Mouse (Mus musculus) CD4-positive, CD25-positive, alpha-beta regulatory T cell, adult 2 months (primary cell): ENCODE measurements around the gene Syndig1.

ENCODE experiments used
- DNase-seq: peaks from one replicate; pipeline ENCODE4 v3.0.0-alpha.2; 2012; ENCODE audit warnings: low read depth, low spot score

Syndig1 gene

DNA sequence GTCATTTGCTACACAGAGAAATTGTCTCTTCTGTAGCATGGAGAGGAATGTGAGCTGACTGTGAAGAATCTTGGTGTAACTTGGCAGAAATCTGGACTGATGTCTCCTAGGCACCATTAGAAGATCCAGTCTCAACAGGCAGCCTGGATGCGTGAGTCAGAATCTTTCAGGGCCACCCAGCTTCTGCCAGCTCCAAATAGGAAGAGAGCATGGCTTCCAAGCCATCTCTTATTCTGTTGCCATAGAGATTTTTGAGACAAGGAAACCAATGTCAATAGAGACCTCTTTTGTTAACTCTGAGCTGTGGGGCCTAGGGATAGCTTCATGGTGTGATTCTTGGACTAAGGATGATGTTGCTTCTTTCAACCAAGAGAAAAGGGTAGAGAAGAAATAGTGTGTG is 151.4 kb downstream of the Syndig1 start:
- DNase-seq, result no peak

DNA sequence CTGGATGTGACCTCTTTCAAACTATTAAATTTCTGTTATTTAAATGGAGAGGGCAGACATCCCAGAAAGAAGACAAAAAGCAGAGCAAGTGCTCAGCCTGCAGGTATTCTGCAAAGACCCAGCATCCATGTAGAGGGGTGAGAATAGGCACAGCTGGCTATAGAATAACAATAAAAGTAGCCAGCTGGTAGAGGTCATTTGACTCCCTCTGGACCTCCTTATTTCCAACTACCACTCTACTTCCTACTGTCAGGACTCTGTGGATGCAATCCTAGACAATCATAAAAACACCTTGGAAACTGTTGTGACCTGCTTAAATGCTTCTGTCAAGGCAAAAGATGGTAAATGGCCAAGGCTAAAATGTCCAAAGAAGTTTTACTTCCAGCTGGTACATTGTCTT is 153.5 kb downstream of the Syndig1 start:
- DNase-seq, result no peak

DNA sequence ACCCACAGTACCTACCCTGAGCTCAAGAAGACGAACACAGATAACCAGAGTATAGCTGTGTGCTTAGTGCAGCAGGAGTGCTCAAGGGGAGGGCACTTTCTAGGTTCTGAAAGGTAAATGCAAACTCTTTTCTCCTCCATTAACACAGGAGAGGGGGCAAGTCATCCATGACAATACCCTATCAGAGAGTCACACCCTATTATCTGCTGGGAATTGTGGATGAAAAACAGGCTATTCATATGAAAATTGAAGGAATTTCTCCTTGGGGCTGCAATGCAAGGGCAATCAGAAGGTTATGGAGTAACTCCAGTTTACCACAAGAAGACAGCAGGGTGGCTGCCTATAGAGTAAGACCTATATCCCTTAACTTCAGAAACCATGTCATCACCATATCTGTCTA is 154.1 kb downstream of the Syndig1 start:
- DNase-seq, result no peak

DNA sequence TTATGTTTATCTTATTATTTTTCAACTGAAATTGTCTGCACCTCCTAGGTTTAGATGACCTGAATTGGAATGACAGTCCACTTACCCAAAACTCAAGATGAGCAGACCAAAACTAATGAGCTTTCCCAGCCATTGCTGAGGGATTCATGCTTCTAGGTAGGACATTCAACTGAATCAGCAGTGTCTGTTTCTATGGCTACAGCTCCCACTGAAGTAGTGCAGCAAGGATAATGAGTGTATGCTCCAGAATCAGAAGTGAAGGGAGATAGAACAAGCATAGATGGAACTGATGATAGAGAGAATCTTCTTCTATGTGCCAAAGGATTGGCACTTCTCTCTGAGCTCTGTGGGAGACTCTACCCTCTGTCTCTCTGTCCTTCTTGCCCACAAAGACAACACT is 158.6 kb downstream of the Syndig1 start:
- DNase-seq, result no peak

DNA sequence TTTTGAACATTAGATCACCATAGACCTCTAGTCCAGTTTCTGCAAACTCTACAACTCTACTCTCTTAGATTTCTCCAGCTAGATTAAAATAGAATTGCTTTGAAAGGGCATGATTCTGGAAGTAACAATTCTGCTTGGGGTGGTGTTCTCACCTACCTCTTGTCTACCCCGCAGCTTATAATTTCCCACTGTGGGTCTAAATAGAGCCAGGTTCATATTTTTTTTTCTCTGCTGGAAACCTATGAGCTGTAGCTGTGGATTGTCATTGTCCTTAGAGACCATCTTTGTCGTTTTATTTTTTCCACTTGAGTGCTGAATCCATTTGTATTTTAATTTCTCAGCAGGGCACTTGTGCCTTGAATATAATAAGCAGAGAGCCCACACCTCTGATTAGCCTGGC is 162.5 kb downstream of the Syndig1 start:
- DNase-seq, result no peak

DNA sequence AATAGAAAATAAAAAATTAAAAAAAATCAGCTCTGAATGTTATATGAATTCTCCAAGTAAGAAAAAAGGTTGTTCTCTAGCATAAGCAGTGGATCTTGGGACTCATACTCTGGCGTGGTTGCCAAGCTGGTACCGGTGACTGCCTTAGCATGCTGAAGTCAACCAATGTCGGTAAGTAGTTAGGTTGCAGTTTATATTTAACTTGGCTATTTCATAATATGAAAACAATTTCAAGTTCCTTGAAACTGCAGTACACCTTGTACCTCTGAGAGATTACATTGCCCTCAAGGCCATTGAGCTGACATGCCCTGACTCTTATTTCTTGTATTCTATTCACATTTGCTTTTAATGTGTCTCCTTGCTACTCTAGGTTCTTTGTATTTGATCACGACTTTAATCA is 163.9 kb downstream of the Syndig1 start:
- no peak for DNase-seq

DNA sequence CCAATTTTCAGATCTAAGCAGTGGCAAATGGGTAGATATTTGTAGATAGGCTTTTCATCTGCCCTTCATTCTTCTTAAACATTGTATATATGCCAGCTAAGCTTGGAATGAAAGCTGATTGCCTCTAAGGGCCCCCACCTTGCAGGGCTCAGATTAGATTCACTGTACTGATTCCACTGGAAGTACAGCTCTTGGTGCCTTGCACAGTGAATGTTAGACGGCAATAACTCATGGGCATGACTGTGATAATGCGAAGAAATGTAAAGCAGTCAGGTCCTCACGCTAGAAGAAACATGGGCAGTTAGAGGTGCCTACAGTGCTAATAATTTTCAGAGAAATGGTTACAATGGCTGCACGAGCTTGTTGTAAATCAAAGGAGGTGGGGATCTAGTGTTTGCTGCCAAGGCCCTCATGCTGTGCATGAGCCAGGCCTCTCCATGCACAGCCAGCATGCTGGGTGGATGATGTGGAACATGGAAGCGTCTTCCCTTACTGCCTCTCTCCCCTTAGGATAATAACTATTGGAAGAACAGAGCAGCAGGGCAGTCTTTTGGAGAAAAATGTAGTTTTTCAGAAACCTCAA is 167.5 kb downstream of the Syndig1 start:
- DNase-seq, result no peak

DNA sequence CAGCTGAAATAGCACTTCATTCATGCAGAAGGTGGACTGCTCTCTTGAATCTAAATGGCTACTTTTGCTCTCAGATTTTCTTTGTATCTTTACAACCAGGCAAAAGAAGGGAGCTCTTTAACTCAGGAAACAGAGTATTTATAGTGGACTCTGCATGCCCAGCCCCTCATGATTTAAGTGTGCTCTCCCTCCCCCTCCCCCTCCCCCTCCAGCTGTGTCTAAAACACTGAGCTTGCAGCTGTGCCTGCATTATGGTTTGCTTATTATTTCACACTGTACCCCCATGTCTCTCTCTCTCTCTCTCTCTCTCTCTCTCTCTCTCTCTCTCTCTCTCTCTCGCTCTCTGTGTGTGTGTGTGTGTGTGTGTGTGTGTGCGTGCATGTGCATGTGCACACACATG is 168.6 kb downstream of the Syndig1 start:
- no peak for DNase-seq

DNA sequence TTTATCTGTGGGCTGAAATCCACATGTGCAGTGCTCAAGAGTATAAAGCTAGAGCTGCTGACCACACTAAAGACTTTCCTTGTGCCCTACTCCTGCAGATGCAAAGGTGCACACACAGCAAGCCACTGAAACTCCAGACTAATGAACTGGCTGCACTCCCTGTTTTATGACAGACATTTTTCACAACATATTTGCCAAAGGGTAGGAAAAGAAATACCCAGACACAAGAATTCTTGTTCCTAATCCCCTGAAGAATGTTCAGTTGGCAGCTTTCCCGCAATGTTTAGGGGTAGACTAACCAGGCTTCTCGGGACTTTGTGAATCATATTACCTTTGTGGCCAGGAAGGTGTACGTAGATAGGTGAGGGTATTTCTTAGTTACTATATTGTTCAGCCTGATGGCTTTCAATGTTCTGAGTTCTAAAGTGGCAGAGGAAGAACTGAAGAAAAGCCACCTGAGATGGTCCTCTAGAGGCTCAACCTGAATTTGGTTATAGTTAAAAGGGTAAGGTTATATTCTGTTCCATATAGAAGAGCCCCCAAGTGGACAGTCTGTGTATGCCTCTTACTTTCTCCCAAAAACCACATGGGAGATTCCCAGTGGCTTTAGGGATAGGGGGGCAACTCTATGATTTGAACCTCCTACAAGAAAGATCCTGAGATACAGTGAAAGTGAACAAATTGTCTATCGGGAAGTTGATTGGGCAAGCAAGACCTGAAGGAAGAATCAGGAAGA is 169.5 kb downstream of the Syndig1 start:
- no peak for DNase-seq

DNA sequence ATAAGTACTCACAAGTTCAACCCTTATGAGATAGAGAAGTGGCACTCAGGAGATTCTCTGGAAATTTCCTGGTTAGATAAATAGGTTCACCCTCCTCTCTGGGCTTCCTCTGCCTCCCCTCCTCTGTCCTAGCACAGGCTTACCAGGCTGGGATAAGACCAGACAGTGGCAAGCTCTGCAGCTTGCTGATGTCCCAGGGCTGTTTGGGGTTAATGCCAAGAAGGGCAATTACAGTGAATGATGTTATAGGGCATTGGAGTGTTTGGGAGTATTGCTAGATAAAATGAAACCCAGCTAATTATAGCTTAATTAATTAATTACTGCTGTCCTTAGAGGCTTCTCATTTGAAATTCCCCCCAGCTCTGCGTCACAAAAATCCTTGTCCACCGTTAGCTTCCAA is 171.6 kb downstream of the Syndig1 start:
- no peak for DNase-seq

DNA sequence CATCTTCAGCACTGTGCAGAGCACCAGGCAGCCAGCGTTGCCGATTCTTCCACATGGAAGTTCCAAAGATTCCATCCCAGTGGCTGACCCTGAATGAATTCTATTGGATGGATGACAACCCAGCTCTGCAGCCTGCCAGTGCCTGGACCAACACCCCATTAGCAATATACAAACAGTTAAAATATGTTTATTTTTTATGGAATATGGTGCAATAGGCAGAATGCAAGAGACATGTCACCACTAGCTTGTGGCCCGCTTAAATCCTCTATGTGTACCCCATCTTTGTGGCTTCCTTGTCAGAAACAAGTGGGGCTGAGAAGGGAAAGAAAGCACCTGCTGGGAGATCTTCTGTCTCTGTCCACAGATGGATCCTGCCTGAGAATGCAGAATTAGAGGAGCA is 174.5 kb downstream of the Syndig1 start:
- DNase-seq, result no peak

DNA sequence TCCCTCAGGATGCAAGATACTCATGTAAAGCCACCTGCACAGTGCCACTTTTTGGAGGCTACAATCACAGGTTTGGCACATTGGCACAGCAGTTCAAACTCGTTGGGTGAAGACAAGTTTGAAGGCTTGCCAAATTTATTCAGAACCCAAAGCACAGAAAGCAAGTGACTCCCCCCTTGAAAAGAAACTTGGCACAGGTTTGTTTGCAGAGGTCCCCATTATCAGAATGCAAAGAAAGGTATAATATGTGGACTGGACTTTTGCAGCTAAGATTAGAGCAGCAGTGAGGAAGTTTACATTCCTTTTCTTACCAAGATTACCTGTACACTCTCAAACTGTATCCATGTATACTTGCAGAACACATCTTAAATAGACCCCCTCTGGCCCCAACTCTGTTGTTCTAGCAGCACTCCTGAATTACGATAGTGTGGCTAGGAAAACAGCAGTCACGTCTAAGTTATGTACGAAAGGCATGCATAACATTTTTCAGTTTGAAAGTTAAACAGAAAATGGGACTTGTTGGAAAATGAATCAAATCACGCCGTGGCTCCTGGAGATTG is 183.9 kb downstream of the Syndig1 start:
- no peak for DNase-seq

DNA sequence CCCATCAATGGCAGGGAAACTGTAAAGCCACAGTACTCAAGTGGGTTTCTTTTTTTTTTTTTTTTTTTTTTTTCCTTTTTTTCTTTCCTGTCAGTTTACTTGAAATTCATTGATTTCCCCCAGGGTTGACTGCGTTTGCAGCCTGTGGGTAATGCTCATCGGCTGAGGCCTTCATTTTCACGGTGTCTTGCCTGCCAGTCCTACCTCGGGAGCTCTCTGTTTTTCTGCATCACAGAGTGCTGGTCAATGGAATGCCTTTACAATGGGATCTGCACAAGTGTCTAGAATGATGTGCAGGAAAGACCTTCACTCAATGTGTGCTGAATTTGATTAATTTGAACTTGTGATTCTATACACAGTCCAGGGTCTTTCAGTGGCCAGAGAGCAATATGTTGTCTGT is 184.8 kb downstream of the Syndig1 start:
- DNase-seq, result no peak

DNA sequence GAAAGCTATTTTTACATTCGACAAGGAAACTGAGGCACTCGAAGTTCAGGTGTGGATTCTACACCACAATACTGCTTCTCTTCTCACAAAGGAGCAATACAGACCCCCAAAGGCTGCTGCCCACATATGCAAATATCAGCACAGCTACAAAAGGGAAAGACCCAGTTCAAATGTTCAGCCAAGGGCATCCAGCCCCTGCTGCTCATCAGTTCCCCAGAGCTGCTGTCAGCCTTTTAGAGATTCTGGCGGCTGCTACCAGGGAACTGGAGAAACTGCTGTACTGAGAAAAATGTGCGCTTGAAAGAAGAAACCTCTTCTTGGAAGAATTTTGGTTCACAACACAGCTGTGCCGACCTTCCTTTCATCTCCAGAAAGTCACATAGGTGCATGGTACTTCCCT is 187.3 kb downstream of the Syndig1 start:
- DNase-seq, result no peak

DNA sequence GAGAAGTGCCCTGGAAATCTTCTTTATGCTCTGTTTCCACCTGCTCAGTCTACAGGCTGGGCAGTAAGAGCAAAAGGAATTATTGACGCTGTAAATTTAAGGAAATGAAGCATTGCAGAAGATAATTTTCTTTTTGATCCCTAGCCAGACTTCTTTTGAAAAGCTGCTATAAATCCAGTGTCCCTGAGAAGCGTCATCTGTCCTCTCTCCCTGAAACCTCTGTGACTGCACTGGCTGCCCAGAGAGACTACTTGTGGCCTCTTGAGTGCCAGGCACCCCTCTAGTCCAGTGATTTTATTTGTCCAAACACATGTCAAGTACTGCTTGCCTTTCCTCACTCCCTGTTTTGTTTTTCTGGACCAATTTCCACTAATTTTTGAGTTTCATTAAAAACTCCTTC is 191.7 kb downstream of the Syndig1 start:
- no peak for DNase-seq

DNA sequence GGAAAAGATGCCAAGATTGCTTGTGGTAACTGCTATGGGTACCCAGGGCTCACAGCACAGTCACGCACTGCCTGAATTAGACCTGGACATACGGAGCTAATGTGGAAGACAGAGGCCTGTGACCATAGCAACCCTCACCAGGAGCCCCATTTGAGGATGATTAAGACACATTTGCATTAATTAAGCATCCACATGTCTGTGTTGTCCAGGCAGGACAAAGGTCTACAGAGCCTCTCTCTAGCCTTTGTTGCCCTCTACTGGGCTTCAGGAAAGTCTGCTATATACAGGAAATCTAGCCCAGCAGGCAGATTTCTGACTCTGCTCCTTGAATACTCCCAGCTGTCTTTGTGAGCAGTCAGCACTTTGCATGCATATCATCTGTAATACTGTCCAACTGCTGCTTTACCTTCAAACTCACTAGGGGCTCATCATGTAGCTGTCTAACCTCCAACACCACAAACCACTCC is 194.9 kb downstream of the Syndig1 start:
- DNase-seq, result no peak

DNA sequence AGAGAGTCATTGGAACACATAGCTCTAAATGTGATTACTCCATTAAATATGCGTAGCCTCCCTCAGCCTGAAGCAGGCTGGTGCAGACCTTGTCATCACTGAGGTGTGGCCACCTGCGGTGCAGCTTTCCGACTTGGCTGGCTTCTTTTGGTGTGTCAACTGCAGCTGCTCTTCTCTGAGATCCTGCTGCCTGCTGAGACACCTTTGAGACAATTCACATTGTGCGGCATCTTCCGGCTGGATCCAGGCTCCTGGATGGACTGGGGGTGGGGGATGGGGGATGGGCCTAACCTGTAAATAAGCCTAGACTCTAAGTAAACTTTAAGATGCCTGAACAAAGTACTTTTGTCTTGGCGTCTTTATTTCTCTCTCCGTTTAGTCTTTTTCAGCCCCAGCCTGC is 214.5 kb downstream of the Syndig1 start:
- DNase-seq, result no peak
